Mouse (Mus musculus): ENCODE measurements at regions not wholly inside any gene's neighbourhood (a gene's known extent, or its start where the extent isn't known, plus 50 kb on each side); places are given as distances from the start of the nearest gene placed in this dataset.

GRCm38 (mm10) chr15:59833232-59833631 is 183.2 kb downstream of the 4933412E24Rik start:
- DNase-seq: no peak

- DNase-seq: no peak
Measured at GRCm38 (mm10) chr15:59831481-59831880, 184.9 kb downstream of the 4933412E24Rik start.

GRCm38 (mm10) chr15:59830553-59831462 is 185.6 kb downstream of the 4933412E24Rik start:
- no peak for DNase-seq

GRCm38 (mm10) chr15:59828421-59828820 is 188.0 kb downstream of the 4933412E24Rik start:
- DNase-seq: peak; percentile 86

- peak; percentile 84 for DNase-seq
Measured at GRCm38 (mm10) chr15:59826164-59826950, 190.1 kb downstream of the 4933412E24Rik start.

- DNase-seq: peak; percentile 24
Measured at GRCm38 (mm10) chr15:59823921-59824320, 192.5 kb downstream of the 4933412E24Rik start.

- peak; percentile 31 for DNase-seq
Measured at GRCm38 (mm10) chr15:59822995-59823681, 193.3 kb downstream of the 4933412E24Rik start.

- no peak for DNase-seq
Measured at GRCm38 (mm10) chr15:59820317-59820716, 196.1 kb downstream of the 4933412E24Rik start.

- no peak for DNase-seq
Measured at GRCm38 (mm10) chr15:59816031-59816430, 200.4 kb downstream of the 4933412E24Rik start.

GRCm38 (mm10) chr15:59811566-59811965 is 204.8 kb downstream of the 4933412E24Rik start:
- no peak for DNase-seq

- DNase-seq: no peak
Measured at GRCm38 (mm10) chr15:59809361-59809760, 207.1 kb downstream of the 4933412E24Rik start.

GRCm38 (mm10) chr15:59807723-59808122 is 208.7 kb downstream of the 4933412E24Rik start:
- DNase-seq: no peak

GRCm38 (mm10) chr15:59805771-59806170 is 210.6 kb downstream of the 4933412E24Rik start:
- DNase-seq: no peak

- DNase-seq: no peak
Measured at GRCm38 (mm10) chr15:59804821-59805220, 211.6 kb downstream of the 4933412E24Rik start.

- no peak for DNase-seq
Measured at GRCm38 (mm10) chr15:59804394-59804793, 212.0 kb downstream of the 4933412E24Rik start.

- no peak for DNase-seq
Measured at GRCm38 (mm10) chr15:59802276-59802675, 214.1 kb downstream of the 4933412E24Rik start.

GRCm38 (mm10) chr15:59799124-59799815 is 217.1 kb downstream of the 4933412E24Rik start:
- DNase-seq: no peak

GRCm38 (mm10) chr15:59798486-59798885 is 217.9 kb downstream of the 4933412E24Rik start:
- DNase-seq: no peak

GRCm38 (mm10) chr15:59795717-59796116 is 220.7 kb downstream of the 4933412E24Rik start:
- peak; percentile 8 for DNase-seq

GRCm38 (mm10) chr15:59794871-59795270 is 221.5 kb downstream of the 4933412E24Rik start:
- no peak for DNase-seq

GRCm38 (mm10) chr15:59786706-59787425 is 229.5 kb downstream of the 4933412E24Rik start:
- no peak for DNase-seq

- DNase-seq: no peak
Measured at GRCm38 (mm10) chr15:59785981-59786380, 230.4 kb downstream of the 4933412E24Rik start.

Data from kidney, postnatal 14 days (tissue).